Mouse (Mus musculus) forebrain, postnatal 0 days (tissue): ENCODE data around the gene Ccl26. TPM values are rescaled to one million over a fixed set of nuclear protein-coding genes. Genes with fewer than 3 reads are reported as not detected.

ENCODE experiments used
- ATAC-seq: fragments of 200-750 bp; cut with Nextera tagmentation; 2 replicates; pipeline ENCODE4 v1.8.0; 2017; ENCODE audit warnings: mild to moderate bottlenecking, moderate library complexity
- DNase-seq: peaks from one replicate; pipeline ENCODE4 v3.0.0-alpha.2; 2015
- H3K27ac ChIP-seq: fragments of 300-500 bp; sonication (generic); 2 replicates; pipeline ENCODE4 v1.5.1; 2014; ENCODE audit warnings: low read depth, mild to moderate bottlenecking, antibody characterized with exemption, low read length, moderate library complexity, mixed read lengths
- H3K27me3 ChIP-seq: fragments of 300-500 bp; sonication (generic); 2 replicates; pipeline ENCODE4 v1.6.1; 2014; ENCODE audit warnings: mild to moderate bottlenecking, low read length, mixed read lengths; ENCODE audit not compliant: insufficient read depth
- H3K36me3 ChIP-seq: fragments of 300-500 bp; sonication (generic); 2 replicates; pipeline ENCODE4 v1.6.1; 2014; ENCODE audit warnings: mild to moderate bottlenecking, moderate library complexity; ENCODE audit not compliant: insufficient read depth
- H3K4me1 ChIP-seq: fragments of 300-500 bp; sonication (generic); 2 replicates; pipeline ENCODE4 v1.6.1; 2014; ENCODE audit warnings: antibody characterized with exemption; ENCODE audit not compliant: insufficient read depth
- H3K4me2 ChIP-seq: fragments of 300-500 bp; sonication (generic); 2 replicates; pipeline ENCODE4 v1.6.1; 2014; ENCODE audit warnings: low read depth, mild to moderate bottlenecking, moderate library complexity
- H3K4me3 ChIP-seq: fragments of 300-500 bp; sonication (generic); 2 replicates; pipeline ENCODE4 v1.5.1; 2014; ENCODE audit warnings: low read depth, low read length, mixed read lengths
- H3K9ac ChIP-seq: fragments of 300-500 bp; sonication (generic); 2 replicates; pipeline ENCODE4 v1.6.1; 2014; ENCODE audit warnings: mild to moderate bottlenecking
- H3K9me3 ChIP-seq: fragments of 300-500 bp; sonication (generic); 2 replicates; pipeline ENCODE4 v1.6.1; 2016; ENCODE audit warnings: low read length
- CTCF ChIP-seq: sonication (generic); IDR thresholded peaks from 2 replicates; pipeline ENCODE4 v1.5.1; 2016; ENCODE audit warnings: antibody characterized with exemption, control low read depth, low read depth
- WGBS: fragments of 180-500 bp; shearing (Covaris S2); extraction: QIAGEN DNeasy Blood & Tissue Kit; methylation state at CpG from one replicate; pipeline ENCODE4 v1.1.7; 2014; 5-methylcytosine and 5-hydroxymethylcytosine counted together
- polyA plus RNA-seq: library from polyadenylated mRNA; unstranded; fragments of >200 nt; fragmentation: Nextera tagmentation; extraction: Ambion mirVana; gene quantifications from 2 replicates; pipeline ENCODE4 v1.2.1, GENCODE M21; 2015
- total RNA-seq: library from RNA; depleted of rRNA; stranded (reverse); fragments of >200 nt; gene quantifications from 2 replicates; pipeline ENCODE4 v1.2.3, GENCODE M21; 2014

Ccl26 gene
- total and polyA plus RNA-seq, 2 experiments from 2014 or later = not detected

- WGBS = 70% methylated on average over 3 of the region's 3 CpGs
- no peak for DNase-seq
Measured at GRCm38 (mm10) chr5:135529310-135529709, 34.1 kb downstream of the Ccl26 start.

GRCm38 (mm10) chr5:135527986-135528385 is 35.4 kb downstream of the Ccl26 start:
- WGBS = 42% methylated on average over 7 of the region's 7 CpGs
- H3K4me2 ChIP-seq = no peak overlapping the region
- DNase-seq = no peak

More at GRCm38 (mm10) chr5:135529310-135529709, 34.1 kb downstream of the Ccl26 start:
- TF ChIP-seq CTCF = peak; percentile 56
- no peaks in the 10 kb centered on the region for H3K4me1 ChIP-seq
- no peak for ATAC-seq
- H3K9ac ChIP-seq = no peak overlapping the region
- H3K27me3 ChIP-seq = no peaks in the 10 kb centered on the region
- H3K36me3 ChIP-seq = no peaks in the 10 kb centered on the region
- no peaks in the 10 kb centered on the region for H3K9me3 ChIP-seq
- H3K27ac ChIP-seq = no peak overlapping the region
- no peak overlapping the region for H3K4me3 ChIP-seq
- H3K4me2 ChIP-seq = no peak overlapping the region

GRCm38 (mm10) chr5:135524660-135525560 is 38.5 kb downstream of the Ccl26 start:
- DNase-seq = peak; percentile 32
- Histone ChIP-seq H3K27ac (peak overlapping the region; percentile 36; the same call in 1 of the 2 replicates), H3K36me3 (no peaks in the 10 kb centered on the region), H3K27me3 (no peaks in the 10 kb centered on the region), H3K9ac (no peak overlapping the region), H3K4me1 (no peaks in the 10 kb centered on the region), H3K9me3 (no peaks in the 10 kb centered on the region), H3K4me2 (no peak overlapping the region), H3K4me3 (no peak overlapping the region)
- TF ChIP-seq CTCF = no peak
- ATAC-seq = no peak
- 71% methylated on average over 11 of the region's 11 CpGs for WGBS

More at GRCm38 (mm10) chr5:135527986-135528385, 35.4 kb downstream of the Ccl26 start:
- no peaks in the 10 kb centered on the region for H3K4me1 ChIP-seq
- H3K27me3 ChIP-seq = no peaks in the 10 kb centered on the region
- no peak overlapping the region for H3K27ac ChIP-seq
- no peak for TF ChIP-seq CTCF
- H3K4me3 ChIP-seq = no peak overlapping the region
- no peak for ATAC-seq
- H3K9ac ChIP-seq = no peak overlapping the region
- H3K36me3 ChIP-seq = no peaks in the 10 kb centered on the region
- H3K9me3 ChIP-seq = no peaks in the 10 kb centered on the region

GRCm38 (mm10) chr5:135524087-135524486 is 39.3 kb downstream of the Ccl26 start:
- no peak for DNase-seq
- no peak overlapping the region for H3K4me2 ChIP-seq
- H3K4me1 ChIP-seq = no peaks in the 10 kb centered on the region
- no peaks in the 10 kb centered on the region for H3K27me3 ChIP-seq
- no peak overlapping the region for H3K9ac ChIP-seq
- no peak for ATAC-seq
- no peak for TF ChIP-seq CTCF
- H3K27ac ChIP-seq = no peak overlapping the region
- no peaks in the 10 kb centered on the region for H3K36me3 ChIP-seq
- no peaks in the 10 kb centered on the region for H3K9me3 ChIP-seq
- WGBS = 74% methylated on average over 2 of the region's 2 CpGs
- no peak overlapping the region for H3K4me3 ChIP-seq

- Histone ChIP-seq H3K9ac (no peak overlapping the region), H3K4me3 (no peak overlapping the region), H3K27me3 (no peaks in the 10 kb centered on the region), H3K27ac (no peak overlapping the region), H3K9me3 (no peaks in the 10 kb centered on the region), H3K4me2 (no peak overlapping the region), H3K4me1 (no peaks in the 10 kb centered on the region), H3K36me3 (no peaks in the 10 kb centered on the region)
- DNase-seq = no peak
- 80% methylated on average over 9 of the region's 9 CpGs for WGBS
- no peak for TF ChIP-seq CTCF
- ATAC-seq = no peak
Measured at GRCm38 (mm10) chr5:135522111-135522722, 41.2 kb downstream of the Ccl26 start.

- DNase-seq (peak; percentile 72), ATAC-seq (no peak)
- Histone ChIP-seq H3K27me3 (no peaks in the 10 kb centered on the region), H3K36me3 (no peaks in the 10 kb centered on the region), H3K27ac (no peak overlapping the region), H3K4me1 (no peaks in the 10 kb centered on the region), H3K9ac (no peak overlapping the region), H3K9me3 (no peaks in the 10 kb centered on the region), H3K4me2 (no peak overlapping the region), H3K4me3 (no peak overlapping the region)
- TF ChIP-seq CTCF = no peak
- 54% methylated on average over 5 of the region's 5 CpGs for WGBS
Measured at GRCm38 (mm10) chr5:135517348-135517883, 46.0 kb downstream of the Ccl26 start.

GRCm38 (mm10) chr5:135513131-135513530 is 50.2 kb downstream of the Ccl26 start:
- H3K27ac ChIP-seq = no peak overlapping the region
- WGBS = 55% methylated on average over 4 of the region's 4 CpGs
- TF ChIP-seq CTCF = no peak
- H3K9me3 ChIP-seq = no peaks in the 10 kb centered on the region
- H3K27me3 ChIP-seq = no peaks in the 10 kb centered on the region
- H3K4me2 ChIP-seq = no peak overlapping the region
- no peaks in the 10 kb centered on the region for H3K4me1 ChIP-seq
- DNase-seq (no peak), ATAC-seq (peak; percentile 38; the same call in 1 of the 2 replicates)
- no peaks in the 10 kb centered on the region for H3K36me3 ChIP-seq
- no peak overlapping the region for H3K4me3 ChIP-seq
- H3K9ac ChIP-seq = no peak overlapping the region
